Mouse (Mus musculus): Measurements from ENCODE around the gene Kptn.

Gene Kptn

DNA sequence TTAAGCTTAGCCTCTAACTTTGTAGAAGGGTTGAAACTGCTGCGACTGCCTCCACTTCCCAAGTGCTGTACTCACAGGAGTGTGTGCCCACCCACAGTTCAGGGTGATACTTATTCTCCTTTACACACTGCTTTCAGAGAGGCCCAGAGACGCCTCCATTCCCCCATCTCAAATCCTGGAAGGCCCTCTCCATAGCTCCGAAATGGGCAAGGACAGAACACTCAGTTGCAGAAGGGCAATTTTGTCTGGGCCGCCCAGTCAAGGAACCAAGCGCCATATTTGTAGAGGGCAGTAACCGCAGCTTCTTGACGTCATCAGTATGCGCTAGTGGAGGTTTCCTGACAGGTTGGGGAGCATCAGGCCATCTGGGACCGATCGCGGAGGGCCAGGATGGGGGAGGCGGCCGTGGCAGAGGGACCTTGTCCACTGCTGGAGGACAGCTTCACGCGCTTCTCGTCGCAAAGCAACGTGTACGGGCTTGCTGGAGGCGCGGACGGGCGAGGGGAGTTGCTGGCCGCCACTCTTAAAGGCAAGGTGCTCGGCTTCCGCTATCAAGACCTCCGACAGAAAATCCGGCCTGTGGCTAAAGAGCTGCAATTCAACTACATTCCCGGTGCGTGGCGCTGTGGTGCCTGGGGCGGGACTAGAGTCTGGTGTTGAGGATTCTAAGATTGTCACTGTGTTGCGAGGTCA, at the start of gene Kptn:
Kptn (plus strand) TSS at position 327 of the 693 bp plus-strand sequence.
- peak; percentile 88 to 90 for DNase-seq (ENCODE audit: low spot score in 2 of 2)

DNA sequence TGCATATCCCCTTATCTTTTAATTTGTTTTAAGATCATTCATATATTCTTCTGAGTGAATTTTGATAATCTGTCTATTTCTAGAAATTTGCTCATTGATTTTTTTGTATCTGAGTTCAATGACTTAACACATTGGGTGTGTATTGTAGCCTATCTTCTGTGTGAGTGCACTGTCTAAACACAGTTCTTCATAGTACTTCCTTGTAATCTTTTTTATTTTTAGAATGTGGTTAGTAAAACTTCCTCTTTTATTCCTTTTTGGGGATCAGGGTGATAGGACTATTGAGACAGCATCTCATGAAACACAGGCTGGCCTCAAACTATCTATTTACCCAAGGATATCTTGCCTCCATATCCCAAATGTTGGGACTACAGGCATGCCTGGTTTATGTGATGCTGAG, 48.8 kb upstream of the Kptn start:
- DNase-seq (ENCODE audit: low spot score in 2 of 2) = no peak

DNA sequence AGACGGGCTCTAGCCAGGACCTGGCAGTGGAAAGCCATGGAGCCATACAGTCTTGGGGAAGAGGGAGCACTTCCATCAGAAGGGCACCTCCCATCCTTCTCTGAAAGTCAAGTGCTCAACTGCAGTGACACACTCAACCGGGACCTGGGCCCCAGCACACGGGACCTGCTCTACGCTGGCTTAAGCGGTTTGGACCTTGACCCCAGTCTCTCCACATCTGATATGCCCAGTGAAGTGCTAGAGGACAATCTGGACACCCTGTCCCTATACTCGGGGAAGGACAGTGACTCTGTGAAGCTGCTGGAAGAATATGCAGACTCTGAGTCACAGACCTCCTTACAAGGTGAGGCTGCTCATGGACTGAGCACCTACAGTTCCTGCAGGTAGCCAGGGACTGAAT, 47.8 kb upstream of the Kptn start:
- DNase-seq (ENCODE audit: low spot score in 2 of 2) = no peak

DNA sequence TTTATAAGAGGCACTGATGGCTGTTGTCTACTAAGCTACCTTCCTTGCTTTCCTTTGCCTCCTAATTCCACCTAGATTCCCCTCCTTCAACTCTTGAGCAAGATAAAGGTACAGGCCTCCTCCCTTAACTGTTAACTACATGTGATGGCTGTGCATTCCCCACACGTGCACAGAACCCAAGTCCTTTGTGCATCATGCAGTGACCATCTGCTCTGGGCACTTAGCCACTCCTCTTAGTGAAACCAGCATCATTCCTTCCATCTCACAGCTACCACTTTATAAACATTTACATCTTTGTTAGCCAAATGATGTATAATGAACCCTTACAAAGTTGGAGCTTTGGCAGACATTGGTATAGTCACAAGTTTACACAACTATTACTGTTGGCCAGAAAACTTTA, 39.7 kb upstream of the Kptn start:
- DNase-seq (ENCODE audit: low spot score in 2 of 2) = no peak

DNA sequence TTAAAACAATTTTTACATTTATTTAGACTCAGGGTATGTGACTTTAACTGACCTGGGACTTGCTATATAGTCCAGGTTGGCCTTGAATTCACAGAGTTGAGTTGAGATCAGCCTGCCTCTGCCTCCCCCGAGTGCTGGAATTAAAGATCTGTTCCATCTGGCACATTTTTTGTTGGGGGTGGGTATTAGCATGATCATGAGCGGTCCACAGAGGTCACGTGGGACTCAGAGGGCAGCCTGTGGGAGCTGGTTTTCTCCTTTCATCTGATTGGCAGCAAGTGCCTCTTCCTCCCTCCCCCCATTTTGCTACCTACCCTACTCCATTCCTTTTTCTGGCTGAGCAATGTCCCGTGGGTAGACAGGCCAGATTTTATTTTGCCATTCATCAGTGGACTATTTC, 39.1 kb upstream of the Kptn start:
- DNase-seq (ENCODE audit: low spot score in 2 of 2) = no peak

DNA sequence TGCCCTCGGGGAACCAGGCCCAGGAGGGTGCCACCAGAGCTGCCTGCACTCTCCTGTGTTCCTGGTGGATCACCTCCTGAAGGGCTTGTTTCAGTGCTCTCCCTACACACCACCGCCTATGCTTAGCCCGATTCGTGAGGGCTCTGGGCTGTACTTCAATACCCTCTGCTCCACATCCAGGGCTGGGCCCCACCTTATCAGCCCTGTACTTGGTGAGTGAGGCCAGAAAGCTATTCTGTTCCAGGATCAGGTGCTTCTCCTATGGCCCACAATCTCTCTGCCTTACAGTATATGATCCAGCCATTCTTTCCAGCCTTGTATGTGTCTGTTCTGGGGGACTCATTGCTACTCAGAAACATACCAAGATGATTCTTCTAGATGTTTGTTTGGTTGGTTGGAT, 36.3 kb upstream of the Kptn start:
- DNase-seq (ENCODE audit: low spot score in 2 of 2) = no peak

DNA sequence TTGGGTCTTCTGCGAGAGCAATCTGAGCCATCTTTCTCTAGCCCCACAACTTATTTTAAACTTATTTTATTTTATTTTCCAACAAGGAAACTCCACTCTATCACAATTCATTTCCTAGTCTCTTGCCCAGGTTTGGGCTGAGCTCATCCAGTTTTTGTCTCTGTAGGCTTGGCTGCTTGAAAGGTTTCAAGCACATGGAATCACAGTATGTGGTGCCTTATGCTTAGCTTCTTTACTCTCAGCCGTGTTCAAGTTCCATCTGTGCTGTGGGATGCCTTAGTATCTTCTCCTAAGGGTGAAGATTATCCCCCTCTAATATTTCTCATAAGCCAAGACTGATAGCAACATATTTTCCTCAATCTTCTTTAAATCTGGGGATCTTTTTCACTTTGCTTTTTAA, 32.1 kb upstream of the Kptn start:
- no peak for DNase-seq (ENCODE audit: low spot score in 2 of 2)

DNA sequence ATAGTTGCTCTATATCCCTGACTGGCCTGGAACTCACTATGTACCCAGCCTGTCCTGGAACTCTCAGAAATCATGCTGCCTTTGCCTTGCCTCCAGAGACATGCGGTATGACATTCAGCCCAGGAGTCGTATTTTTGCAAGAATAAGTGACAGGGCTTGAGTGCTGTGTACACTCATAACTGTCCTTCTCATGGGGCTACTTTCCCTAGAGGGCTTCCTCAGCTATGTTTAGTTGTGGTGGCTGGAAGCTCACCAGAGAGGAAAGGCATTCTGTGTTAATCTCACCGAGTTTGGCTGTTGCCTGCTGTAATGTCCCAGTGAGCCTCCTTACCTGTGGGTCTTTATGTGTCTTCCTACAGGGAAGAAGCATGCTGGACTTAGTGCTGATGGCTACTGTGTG, 25.1 kb upstream of the Kptn start:
- DNase-seq (ENCODE audit: low spot score in 2 of 2) = no peak

DNA sequence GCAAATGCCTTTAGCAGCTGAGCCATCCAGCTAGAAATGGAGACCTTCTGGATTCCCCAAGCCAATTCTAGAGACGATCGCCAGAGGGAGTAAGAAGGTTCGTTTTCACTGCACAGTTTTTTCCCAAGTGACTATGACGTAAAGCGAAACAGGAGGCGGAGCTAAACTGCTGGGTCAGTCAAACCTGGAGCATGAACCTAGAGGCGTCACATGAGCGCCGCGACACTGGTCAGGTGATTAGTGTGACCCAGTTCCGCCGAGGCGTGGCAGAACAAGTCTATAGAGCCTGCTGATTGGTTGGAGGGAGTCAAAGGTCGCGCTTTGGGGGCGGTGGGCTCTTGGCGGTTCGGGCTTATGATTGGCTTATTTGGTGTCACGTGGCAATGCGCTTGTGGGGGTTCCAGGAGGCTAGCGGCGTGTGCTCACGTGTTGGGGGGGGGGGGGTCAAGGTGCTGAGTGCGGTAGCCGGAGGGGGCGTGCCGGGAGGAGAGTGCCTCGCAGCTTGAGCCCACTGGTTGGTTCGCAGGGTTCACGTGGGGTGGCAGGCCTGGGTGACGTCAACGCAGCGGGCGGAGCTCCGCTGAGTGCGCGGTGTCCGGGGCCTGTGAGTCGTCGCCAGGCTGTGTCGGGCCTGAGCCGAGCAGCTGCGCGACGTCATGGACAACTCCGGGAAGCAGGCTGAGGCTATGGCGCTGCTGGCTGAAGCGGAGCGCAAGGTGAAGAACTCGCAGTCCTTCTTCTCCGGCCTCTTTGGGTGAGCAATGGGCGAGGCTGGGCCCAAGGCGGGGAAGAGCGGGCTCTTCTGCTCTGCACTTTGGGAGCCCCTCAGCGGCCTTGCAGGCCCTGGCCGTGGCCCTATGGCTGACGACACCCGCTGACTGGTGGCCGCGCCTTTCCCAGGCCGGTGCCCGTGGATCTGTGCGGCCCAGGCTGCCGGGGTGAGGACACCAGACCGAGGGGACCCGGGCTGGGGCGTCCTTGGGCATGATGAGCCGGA, 21.4 kb upstream of the Kptn start, which contains the start of gene Napa:
Napa (plus strand) TSS at position 438 of the 997 bp plus-strand sequence.
- peak; percentile 99 to 100 for DNase-seq (ENCODE audit: low spot score in 2 of 2)

DNA sequence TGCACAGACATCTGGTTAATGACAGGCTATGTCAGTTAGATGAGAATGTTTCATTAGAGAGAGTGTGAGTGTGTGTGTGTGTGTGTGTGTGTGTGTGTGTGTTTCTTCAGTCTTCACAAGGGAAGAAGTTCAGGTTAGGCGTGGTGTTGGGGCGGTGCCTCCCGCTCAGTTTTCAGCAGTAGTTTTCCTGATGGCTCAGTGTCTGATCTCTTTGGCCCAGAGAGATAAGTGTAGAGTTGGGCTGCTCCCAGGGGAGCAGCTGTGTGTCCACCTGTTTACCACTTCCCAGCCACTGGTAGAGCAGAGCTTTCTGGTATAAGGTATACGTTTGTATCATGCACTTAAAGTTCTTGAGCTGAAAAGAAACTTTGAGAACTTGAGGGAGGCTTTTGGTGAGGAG, 19.8 kb upstream of the Kptn start:
- DNase-seq (ENCODE audit: low spot score in 2 of 2) = no peak

DNA sequence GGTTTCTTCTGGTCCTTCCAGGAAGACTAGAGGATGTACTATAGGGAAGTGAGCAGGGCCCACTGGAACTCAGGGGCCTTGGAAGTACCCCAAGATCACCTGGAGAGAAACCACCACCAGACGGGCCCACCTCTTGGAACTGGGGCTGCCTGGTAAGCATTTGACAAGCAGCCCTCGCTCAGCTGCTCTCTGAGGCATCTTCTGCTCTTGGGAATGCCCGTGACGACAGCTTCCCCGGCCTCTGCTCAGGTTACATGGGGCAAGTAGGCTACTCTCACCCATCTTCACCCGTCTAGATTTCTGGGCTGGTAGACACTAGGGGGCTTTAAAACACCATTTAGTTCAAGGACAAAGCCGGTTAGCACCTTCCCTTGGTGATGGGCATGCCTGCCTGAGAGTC, 18.6 kb upstream of the Kptn start:
- DNase-seq (ENCODE audit: low spot score in 2 of 2) = no peak

DNA sequence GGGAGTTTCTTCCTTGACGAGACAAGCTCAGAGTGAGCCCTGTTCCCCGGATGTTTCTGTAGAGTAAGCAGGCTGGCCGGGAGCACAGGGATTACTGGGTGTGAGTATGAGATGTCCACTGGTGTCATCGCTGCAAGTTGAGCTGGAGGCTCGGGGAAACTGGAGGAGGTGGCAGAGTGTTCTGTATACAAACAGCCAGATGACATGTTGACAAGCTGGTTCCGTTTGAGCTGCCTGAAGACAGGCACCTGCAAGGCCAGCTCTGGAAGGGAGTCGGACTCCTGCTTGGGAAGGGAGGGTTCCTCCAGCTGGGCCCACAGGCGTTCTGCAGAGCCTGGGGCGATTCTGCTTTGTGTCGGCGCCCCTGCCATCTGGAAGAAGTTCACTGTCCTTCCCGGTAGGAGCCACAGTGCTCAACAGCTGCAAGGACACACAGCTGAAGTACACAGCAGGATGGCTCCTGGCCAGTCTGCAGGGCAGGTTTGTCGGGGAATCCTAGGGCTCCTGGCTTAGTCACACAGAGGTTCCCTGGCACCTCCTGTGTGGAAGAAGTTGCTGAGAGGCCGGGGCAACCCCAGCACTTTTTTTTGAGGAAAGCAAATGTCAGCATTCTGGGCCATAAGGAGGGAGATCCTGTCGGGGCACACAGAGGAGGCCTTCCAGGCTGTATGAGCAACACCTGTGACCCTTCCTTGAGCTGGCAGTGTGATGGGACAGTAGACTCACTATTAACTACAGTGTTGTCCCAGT, 17.8 kb upstream of the Kptn start:
- DNase-seq (ENCODE audit: low spot score in 2 of 2) = no peak

DNA sequence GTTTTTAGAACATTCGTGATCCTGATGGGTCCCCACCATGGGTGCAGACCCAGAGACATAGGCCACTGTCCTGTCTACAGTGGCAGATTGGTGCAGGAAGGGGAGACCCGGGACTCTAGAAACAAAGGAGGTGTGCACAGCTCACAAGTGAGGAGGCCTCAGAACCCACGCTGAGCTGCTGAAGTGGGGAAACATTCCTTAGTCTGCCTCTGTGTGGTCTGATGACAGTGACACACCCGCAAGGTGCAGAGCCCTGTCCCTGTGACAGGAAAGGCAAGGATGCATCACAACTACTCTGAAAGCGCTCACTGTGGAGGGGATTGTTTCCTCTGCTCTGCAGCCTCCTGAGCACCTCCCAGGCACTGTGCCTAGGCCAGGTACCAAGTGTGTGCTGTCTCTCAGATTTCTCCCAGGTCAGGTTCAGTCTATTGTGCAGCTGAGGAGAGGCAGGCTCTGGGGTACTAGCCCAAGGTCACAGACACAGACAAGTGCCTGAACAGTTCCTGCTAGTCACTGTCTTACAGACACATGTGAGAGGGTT, 16.9 kb upstream of the Kptn start:
- no peak for DNase-seq (ENCODE audit: low spot score in 2 of 2)

DNA sequence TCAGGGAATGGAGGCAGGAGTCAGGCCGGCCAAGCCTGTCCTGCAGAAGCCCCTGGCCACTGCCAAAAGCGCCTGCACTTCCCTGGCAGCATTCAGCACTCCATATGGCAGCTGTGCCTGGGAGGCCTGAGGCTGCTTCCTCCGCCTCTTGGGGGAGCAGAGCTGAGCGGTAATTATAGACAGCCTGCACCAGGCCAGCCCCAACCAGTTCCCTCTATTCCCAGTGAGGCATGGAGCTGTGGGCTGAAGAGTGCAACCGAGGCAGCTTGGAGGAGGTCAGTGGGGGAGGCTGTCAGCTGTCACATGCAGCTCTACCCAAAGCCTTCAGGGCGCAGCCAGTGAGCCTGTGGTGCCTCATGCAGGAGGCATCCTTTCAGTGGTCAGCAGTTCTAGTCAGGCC, 15.9 kb upstream of the Kptn start:
- DNase-seq (ENCODE audit: low spot score in 2 of 2) = peak; percentile 63 to 71

DNA sequence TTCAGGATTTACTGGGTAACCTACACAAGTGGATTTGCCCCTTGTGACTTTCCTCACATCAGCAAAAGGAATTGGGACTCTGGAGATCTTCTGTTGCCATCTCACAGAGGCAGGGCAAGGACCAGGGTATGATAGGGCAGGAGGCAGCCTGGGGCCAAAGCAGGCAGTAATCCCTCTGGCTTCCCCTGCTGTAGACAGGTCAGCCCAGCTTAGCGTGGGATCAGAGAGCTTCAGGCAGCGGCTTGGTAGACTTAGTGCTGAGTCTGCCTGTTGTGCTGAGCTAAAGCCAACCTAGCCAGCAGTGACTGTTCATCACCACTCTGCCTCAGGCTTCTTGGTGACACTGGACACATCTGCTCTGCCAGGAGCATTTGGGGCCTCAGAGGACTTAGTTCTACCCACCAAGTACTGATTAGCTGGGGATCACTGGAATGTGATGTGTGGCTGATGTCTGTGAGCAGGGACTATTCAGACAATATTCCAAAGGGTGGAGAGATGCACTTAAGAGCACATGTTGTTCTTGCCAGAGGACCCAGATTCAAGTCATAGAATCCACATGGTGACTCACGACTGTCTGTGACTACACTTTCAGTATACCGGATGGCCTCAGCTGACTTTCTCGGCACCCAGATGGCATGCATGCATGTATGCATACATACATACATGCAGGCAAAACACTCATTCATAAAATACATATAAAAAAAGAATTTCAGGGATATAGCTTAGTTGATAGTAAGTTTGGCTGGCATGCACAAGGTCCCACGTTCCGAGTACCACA, 14.9 kb upstream of the Kptn start:
- no peak for DNase-seq (ENCODE audit: low spot score in 2 of 2)

DNA sequence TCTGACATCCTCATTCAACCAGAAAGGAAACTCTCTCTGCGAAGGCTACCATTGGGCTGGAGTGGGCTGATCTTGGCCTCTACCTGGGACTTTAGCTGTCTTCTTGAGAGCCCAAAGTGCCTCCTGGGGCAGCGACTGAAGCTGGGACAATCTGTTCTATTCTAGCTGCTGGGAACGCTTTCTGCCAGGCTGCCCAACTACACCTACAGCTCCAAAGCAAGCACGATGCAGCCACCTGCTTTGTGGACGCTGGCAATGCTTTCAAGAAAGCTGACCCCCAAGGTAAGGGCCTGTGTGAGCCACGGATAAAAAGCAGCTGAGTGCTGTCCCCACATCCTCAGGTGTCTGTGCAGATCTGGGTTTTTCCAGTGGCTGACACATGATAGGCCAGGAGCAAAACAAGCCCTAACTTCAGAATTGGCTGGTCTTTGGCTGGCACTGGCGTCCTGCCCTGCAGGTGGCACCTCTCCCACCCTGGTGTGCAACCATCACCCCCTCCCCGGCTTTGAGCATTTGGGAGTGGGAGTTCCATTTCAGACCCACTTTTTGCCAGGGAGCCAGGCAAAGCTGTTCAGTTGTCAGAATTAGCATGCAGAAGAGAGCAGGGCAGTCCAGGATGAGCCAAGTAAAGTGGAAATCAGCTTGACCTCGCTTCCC, 10.7 kb upstream of the Kptn start:
- DNase-seq (ENCODE audit: low spot score in 2 of 2) = peak in 1 of 2 experiments; percentile 8

DNA sequence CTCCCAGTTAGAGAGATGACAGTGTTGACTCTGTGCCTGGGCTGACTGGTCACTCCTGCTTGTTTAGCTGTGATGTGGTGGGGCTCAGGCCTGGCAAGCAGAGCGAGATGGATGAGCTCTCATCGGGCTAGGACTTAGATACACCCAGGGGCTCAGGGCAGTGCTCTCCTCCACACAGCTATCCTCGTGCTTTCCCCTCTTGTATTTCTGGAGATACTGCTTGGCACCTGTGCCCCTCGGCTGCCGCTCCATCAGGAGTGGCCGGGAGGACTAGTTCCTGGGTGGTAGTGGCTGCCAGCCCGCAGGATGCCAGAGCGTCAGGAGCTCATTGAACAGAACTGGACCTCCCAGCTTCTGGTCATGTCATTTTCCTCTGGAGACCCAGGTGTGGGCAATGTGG, 9.5 kb upstream of the Kptn start:
- peak in 1 of 2 experiments; percentile 9 for DNase-seq (ENCODE audit: low spot score in 2 of 2)

DNA sequence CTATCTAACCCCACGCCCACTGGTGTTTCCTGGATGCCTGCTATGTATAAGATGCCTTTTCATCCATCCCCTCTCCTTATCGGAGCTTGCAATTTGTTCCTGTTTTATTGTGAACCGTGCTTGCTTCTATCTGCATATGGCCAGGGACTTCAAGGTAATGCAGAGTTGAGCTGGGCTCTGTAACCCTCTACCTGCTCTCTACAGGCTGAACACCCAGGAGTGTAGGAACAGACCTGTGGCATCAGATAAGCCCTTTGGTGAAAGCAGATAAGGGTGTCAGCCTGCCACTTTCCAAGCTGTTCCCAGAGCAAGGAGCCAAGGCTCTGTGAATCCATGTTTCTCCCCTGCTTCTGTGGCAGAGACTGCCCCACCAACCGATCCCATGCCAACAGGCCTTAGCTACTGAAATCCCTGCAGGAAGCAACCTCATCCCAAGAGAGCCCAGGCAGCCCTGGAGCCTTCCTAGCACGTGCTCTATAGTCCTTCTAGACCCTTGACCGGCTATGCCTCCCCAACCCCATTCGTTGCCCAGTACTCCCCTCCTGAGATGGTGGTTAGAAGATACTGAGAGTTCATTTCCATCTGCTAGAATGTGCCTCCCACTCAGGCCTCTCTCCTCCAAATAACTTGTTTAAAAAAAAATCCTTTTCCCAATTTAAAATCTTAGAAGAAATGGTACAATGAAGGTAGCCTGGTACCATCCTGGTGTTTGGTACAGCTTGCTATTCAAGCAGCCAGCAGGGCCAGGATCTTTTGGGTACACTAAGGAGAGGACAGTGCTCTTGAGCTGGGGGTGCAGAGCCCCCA, 8.2 kb upstream of the Kptn start:
- no peak for DNase-seq (ENCODE audit: low spot score in 2 of 2)

DNA sequence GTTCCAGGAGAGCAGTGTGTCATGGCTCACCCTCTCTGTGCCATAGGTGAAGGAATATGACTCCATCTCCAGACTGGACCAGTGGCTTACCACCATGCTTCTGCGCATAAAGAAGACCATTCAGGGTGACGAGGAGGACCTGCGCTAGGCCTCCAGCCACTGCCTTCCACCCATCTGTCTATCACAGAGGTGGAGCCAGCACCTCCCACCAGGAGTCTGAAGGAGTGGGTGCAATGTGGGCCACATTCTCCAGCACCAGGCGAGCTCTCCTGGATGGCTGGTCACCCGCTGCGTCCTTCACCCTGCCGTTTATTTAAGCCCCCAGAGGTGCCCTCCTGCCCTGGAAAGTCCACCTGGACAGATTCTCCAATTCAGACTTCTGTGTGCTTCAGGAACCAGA, 3.3 kb upstream of the Kptn start:
- no peak for DNase-seq (ENCODE audit: low spot score in 2 of 2)

DNA sequence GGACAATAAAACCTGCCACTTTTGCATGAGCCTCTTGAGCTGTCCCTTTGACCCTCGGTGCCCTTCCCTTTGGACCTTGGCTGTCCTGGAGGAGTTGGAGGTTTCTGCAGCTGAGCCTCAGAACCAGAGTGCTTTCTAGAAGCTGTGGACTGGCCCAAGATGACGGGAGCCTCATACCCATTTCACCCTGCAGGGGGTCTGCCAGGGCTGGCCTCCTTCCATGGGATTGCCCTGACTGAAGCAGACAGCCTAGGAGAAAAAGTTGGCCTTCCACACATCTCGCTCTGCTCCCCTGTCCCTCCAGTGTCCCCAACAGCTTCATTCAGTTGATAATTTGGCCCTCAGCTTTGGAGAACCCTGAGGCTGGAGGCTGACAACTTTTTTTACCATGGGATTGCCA, 2.6 kb upstream of the Kptn start:
- no peak for DNase-seq (ENCODE audit: low spot score in 2 of 2)
